Mouse (Mus musculus) megakaryocyte-erythroid progenitor cell, adult 5-6 weeks (primary cell): Measurements from ENCODE around the gene Ccdc63. TPM values are rescaled to one million over a fixed set of nuclear protein-coding genes. Genes with fewer than 3 reads are reported as not detected.

Experiments used
- ATAC-seq: replicated peaks from 2 replicates; pipeline ENCODE4 v1.8.0; 2016; ENCODE audit warnings: mild to moderate bottlenecking, inconsistent platforms; ENCODE audit not compliant: severe bottlenecking, poor library complexity, low FRiP score, low TSS enrichment
- total RNA-seq, 2 experiments: library from RNA; stranded (forward) in 1 of 2; stranded (reverse) in 1 of 2; fragments of 200-1000, 215-1000 nt in 1 of 2; fragments of >200 nt in 1 of 2; fragmentation: Nextera tagmentation in 1 of 2; gene quantifications; 2 replicates each; pipeline ENCODE4 v1.2.3; 2014 to 2017

The Ccdc63 gene
- total RNA-seq, 2 experiments from 2014 or later = 1.4 TPM; not detected in 1

DNA sequence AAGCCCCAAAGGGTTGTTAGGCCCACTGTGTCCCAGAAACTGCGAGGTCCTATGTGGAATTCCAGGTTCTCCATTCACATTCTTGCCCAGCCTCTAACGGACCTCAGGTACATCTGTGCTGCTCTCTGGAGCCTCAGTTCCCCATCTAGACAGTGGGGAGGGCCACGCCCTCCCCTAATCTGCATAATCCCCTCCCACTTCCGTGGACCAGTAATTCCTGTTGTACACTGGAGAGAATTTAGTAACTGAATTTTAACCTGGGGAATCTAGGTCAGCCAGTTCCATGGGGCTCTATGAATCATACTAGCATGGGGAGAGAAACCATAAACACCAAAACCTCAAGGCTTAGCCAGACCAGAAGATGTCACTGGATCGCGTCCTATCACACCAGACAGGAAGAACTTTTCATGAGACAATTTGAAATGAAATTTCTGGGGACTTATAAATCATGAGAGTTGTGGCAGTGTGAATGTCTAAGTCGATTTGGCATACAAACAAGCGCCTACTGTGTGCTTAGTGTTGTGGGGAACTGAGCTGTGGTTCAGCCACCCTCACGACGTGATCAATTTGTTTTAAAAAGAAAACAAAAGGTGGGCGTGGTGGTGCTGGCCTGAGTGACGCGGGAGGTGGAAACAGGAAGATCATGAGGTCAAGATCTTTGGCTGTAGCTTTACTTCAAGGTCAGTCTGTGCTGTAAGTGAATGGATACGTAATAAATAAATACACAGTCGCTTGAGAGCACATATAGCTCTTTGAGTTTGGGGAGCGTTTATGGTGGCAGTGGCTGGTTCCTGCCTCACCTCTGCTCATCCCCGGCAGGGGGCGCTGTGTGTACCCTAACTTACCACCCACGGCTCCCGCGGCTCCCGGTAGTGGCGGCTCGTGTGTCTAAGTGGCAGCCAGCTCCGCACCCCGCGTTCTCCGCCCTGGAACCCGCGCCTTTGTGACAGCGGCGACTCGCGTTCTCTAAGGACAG lies 9.3 kb downstream of the Ccdc63 start:
- peak; percentile 74 for ATAC-seq

DNA sequence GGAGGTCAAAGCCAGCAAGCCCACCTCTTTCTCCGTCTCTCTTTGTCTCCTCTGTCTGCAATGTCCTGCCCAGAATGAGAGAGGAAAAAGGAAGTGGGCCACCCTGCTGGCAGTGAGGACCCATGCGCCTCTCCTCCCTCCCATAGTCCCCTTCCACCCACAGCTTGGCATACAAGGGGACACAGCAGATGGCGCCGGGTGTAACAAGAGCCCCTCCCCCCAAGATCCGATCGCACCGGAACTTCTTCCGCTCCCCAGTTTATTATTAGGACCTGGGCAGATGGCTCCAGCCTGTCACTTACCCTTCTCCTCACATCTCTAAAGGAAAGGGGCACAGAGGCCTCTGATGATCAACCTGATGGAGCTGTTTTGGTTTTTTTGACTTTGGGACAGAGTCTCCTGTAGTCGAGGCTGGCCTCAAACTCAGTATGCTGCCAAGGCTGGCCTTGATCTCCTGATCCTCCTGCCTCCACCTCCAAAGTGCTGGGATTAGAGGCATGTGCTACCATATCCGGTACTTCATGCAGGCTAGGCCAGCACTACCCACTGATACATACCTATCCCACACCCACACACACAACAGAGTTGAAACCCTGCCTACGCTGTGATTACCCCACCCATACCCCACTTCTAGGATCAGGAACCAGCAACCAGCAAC lies 10.2 kb downstream of the Ccdc63 start:
- no peak for ATAC-seq

DNA sequence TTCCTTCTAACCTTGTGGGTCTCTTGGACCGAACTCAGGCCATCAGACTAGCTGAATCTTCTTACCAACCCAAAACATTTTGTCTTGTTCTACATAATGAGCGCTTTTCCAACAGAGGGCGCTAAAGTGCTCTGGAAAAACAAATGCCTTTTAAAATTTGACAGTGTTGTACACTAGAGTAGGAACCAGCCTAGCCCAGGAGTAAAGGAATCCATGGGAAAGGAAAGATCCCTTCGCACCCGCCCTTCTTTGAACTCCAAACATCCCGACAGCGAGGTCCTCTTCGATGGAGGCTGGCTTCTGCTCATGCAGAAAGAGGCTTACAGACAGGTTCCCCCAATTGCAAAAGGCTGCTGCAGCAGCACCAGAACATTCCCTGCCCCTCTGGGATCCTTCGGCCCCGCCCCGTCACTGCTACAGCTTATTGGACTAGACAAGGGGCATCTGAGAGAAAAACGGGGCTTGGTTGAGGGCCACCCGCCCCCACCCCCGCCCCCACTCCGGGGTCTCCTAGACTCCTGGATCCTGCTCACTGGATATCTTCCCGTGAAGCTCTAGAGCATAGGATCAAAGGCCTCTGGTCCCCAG lies 11.5 kb downstream of the Ccdc63 start:
- no peak for ATAC-seq

DNA sequence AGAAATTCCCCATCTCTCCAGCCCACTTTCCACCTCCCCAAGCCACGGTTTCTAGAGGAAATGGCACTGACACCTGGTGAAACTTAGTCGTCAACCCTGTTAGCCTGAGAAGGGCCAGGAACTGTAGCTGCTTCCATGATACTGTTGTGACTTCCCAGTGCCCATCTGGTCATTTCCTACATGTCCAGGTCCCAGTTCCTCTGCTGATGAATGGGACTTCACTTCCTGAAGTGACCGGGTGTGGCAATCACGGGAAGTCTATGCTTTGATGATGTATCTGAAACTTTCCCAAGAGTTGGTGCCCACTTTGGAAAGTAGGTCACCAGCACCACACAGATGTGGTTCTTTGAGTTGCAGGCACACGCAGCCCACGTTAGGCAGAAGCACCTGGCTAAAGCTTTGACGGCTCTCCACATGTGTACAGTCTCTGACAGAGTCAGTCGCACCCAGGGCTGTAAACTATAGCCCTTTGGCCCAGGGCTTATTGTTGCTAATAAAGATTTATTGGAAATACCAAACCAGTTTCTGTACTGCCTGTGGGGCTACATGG lies 15.3 kb downstream of the Ccdc63 start:
- ATAC-seq = no peak

DNA sequence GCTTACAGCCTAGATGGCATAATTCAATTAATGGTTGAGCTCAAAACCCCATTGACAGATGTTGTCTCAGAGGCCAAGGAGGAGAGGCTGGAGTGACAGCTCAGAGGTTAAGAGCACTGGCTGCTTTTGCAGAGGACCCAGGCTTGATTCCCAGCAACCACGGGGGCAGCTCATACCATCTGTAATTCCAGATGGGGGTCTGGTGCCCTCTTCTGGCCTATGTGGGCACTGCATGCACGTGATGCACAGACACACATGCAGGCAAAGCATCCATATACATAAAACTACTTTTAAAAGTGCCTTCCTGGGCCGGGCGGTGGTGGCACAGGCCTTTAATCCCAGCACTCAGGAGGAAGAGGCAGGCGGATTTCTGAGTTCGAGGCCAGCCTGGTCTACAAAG lies 24.4 kb downstream of the Ccdc63 start:
- no peak for ATAC-seq

DNA sequence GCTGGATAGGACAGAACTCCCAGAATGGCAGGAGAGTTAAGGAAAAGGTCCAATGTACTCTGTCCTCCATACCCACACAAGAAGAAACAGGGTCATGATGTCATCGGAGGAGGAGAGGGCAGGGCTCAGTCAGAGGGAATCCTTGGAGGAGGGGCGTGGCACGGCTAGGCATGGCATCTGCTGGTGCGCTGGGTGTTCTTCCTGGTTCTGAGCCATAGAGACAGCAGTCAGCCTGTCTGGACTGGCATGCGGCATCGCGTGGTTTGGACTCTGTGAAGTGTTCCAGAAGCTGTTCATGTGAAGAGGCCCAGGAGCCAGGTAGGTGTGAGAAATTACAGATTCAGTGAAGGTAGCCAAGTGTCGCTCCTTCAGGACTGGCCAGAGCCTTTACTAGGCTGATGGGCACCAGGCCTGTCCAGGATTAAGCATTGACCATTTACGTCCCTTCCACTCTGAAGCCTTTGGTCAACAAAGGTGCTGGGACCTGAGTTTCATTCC lies 25.3 kb downstream of the Ccdc63 start:
- no peak for ATAC-seq

DNA sequence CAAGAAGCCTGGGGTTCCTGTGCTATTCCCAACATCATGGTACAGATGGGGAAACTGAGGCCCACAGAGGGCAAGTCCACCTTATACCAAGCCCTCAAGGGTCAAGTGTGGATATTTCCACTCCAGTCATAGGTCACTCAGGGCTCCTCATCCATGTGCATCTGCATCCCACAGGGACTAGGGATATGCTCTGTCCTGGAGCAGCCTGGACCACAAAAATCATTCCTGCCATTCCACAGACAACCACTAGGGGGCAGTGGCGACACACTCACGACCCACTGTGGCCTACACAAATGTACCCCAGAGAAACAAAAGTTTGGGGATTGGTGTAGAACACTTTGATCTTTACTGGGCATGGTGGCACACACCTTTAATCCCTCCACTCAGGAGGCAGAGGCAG lies 26.4 kb downstream of the Ccdc63 start:
- ATAC-seq = peak; percentile 66; the same call in 1 of the 2 replicates

DNA sequence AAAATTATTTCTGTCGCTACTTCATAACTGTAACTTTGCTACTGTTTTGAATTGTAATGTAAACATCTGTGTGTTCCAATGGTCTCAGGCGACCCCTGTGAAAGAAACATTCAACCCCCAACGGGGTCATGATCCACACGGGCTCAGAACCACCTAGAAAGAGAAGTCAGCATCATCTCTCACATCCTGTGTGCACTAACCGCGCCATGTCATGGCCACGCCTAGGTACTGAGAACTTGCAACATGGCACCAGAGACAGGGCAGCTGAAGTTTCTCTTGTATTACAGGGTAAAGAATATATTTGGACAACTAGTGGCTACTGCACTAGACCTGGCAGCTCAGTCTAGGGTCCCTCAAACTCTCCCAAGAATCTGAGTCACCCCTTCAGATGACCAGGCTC lies 27.2 kb downstream of the Ccdc63 start:
- no peak for ATAC-seq

DNA sequence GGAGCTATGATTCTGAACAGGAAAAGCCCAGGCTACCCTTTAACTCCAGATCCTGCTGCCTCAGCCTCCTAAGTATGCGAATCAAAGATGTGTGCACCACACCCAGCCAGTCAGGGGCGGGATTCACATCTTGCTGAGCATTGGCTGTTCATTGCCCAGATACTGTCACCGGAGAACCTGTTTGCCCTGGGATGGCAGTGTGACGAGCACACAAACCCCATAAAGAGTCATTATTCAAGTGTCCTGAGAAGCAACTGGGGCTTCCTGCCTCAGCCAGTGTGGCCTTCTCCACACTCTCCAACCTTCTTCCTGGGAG lies 28.7 kb downstream of the Ccdc63 start:
- ATAC-seq = no peak

DNA sequence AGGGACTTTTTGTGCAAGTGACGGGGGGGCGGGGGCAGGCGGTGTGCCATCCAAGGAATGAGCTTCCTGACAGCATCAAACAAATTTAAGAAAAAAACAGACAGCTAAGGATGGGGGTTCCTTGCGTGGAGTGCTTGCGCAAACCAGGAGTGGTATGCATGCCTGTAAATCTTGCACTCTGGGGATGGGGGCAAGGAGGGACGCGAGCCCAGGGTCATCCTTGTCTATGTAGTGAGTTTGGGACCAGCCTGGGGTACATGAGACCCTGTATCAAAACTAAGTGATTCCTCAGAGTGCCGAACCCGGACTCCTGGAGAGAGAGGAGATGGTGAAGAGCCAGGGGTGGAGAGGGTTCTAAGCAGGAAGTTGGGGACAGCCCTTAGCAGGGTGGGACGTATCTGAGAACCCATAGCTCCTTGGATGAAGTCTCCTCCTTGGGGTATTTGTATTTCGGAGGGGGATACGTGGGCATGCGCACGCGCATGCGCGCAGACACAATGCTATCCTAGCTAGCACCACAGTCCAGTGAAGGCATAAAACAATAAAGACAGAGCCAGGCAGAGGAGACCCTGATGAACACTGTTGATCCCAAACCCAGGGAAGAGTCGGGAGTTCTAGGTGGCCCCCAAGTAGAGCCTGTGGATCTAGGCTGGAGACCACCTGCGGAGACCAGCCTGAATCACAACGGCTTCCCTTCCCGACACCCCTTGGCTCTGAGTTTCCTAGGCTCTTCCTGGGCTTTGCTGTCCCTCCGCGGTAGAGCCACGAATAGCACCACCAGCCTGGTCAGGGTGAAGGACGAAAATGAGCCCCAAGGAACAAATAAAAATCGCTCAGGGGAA lies 29.3 kb downstream of the Ccdc63 start:
- ATAC-seq = no peak

DNA sequence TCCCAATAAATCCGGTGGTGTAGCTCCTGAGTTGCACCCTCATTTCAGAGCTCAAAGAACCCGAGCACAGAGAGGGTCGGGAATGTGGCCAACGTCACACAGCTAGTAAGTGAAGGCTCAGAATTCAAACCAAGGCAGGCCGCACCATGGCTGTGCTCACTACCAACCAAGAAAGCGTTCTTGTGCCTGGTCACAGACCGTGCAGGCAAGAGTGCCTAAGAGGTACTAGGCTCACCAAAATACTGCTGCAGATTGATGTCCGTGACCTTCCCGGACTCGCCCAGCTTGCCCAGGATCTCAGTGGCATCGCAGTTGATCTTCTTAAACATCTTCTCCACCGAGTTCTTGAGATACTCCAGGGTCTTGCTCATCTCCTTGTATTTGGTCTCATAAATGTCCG lies 30.0 kb downstream of the Ccdc63 start:
- ATAC-seq = no peak

DNA sequence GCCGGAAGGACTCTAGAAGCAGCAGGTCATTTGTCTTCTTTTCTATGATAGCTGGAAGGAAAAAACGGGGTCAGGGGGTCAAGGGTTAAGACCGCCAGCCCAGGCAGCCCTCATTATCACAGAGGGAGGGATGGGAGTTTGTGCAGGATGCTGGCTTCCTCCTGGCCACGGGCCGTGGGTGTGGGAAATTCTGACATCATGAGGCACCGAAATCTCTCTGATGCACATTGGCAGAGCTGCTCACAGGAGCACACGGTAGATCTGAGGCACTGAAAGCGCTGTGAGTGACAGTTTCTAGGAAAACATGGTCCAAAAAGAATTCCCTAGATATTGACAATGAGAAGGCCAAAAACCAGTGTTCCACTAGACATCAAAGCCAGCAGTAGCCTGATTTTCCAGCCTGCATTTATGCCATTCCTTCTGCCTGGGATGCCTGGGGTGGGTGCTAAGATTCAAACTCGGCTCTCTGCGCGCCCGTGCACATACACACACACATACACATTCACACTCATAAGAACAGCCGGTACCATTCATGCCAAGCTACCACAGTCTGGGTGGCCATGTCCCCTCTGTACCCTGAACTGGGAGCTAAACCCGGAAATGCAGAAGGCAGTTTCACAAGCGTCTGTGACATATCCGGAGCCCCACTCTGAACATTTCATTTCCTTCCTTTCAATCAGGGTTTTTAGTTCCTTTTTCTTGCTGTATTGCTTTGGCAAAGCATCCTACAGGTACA lies 31.1 kb downstream of the Ccdc63 start:
- ATAC-seq = no peak

DNA sequence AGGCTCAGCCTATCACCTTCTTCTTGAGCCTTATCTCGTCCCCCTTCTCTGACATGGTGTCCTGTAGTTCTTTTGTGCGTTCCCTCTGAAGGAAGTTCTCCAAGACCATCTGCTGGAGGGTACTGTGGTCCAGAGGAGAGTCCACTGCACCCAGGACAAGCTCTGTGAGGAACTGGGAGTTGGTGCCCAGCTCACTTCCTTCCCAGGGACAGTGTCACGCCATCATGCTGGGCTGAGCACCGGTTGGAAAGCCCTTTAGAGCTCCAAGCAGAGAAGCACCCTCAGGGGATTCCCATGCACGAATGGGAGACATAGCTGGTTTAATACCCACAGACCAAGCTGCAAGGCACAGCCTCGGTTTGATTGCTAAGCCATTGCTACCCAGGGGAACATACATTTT lies 32.5 kb downstream of the Ccdc63 start:
- ATAC-seq = no peak

DNA sequence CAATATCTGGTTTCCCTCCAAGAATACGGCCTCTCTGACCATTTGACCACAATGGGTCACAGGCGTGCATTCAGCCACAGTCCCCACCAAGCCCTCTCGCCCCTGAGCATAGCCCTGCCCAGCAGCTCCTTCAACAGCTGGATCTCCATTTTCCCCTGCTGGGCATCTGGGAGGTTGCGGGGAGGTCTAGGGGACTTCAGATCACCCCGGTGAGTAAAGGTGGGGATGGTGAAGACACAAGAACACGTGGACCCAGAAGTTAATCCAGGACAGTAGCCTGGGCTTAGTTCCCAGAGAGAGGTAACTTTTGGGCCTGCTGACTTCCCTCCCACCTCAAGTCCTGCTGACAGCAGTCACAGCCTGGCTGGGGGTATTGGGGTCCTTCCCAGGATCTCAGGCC lies 34.4 kb downstream of the Ccdc63 start:
- ATAC-seq = no peak

DNA sequence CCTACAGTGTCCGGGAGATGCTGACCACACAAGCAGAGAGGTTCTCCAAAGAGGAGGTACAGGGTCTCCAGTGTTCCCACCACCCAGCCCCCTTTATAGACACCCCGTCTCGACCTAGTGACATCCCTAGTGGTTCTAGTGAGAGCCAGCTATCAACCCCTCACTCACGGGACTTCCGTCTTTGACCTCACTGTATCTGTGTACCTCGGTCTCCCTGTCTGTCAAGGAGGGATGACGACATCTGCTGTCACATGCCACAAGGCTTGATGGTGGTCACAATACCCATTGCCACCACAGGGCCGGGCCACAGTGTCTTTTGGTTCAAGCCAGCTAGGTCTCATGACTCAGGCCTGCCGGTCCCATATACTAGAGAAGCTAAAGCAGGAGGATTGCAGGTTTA lies 35.6 kb downstream of the Ccdc63 start:
- no peak for ATAC-seq

DNA sequence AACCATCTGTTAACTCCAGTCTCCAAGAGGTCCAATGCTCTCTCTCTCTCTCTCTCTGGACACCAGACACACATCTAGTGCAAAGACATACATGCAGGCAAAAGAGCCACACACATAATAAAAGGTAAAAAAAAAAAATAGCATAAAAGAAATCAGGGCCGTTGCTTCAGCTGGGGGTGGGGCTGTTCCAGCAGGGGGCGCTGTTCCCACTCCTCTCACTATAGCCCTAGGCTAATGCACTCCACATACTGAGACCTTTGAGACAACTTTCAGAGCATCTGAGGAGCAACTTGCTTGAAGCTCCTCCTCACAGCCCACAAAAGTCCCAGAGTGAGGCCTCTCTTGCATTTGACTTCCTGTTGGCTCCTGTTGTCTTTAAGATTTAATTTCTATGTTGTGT lies 36.4 kb downstream of the Ccdc63 start:
- no peak for ATAC-seq

DNA sequence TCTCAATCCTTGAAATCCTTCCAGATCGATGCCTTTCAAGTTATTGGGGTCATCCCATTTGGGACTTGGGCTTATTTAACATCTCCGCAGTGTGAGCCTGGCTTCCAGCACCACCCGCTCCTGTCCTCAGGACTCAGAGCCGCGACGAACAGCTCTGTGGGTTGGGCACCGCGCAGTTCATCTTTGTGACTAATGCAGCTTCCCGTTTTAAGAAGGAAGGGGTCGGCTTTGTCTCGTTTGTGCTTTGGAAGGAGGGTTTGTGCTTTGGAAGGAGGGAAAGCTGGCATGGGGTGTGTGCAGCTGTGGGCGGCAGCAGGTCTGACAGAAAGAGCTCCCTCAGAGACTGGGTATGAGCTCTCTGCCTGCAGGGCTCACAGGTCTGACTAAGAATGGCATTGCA lies 37.5 kb downstream of the Ccdc63 start:
- no peak for ATAC-seq

DNA sequence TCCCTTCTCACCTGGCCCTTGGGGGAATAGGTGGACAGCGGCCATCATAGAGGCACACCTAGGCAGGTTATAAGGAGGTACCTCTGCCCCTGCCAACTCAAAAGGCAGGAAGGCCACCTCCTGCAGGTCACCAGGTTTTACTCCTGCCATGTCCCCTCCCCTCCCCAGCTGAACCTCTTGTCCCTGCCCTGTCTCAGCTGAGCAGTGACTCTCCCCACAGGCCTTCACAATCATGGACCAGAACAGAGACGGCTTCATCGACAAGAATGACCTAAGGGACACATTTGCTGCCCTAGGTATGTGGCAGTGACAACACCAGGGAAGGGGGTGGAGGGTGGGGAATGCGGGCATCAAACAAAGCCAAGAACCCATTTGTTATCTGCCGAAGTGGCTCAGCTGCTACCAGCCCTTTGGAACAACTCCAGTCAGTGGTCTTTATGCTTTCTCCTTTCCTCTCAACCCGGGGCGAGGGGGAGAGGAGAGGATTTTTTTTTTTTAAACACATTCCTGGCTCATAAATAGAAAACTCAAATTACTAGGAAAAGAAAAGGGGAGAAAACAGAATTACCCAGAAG lies 38.1 kb downstream of the Ccdc63 start:
- 0 out of 2 replicates have a peak, but pooled peaks have one; percentile 27 for ATAC-seq
